Mouse (Mus musculus) E14TG2a.4 (cell line): ENCODE results near the gene Cdk5.

Source experiments
- CTCF ChIP-seq: conservative IDR thresholded peaks from 2 replicates; pipeline ENCODE4 v1.5.1; 2014; ENCODE audit warnings: low read length
- NANOG ChIP-seq: IDR thresholded peaks from 2 replicates; pipeline ENCODE4 v1.6.1; 2014; ENCODE audit warnings: borderline replicate concordance, low read length, mixed read lengths
- POU5F1 ChIP-seq: IDR thresholded peaks from 2 replicates; pipeline ENCODE4 v1.6.1; 2014; ENCODE audit warnings: low read length, borderline replicate concordance

- TF ChIP-seq CTCF (no peak), NANOG (no peak), POU5F1 (no peak)
Measured at GRCm38 (mm10) chr5:24428596-24428995, 5.3 kb upstream of the Cdk5 start.
